29 mouse cellular contexts compared by ENCODE assay signal in the genomic region with DNA sequence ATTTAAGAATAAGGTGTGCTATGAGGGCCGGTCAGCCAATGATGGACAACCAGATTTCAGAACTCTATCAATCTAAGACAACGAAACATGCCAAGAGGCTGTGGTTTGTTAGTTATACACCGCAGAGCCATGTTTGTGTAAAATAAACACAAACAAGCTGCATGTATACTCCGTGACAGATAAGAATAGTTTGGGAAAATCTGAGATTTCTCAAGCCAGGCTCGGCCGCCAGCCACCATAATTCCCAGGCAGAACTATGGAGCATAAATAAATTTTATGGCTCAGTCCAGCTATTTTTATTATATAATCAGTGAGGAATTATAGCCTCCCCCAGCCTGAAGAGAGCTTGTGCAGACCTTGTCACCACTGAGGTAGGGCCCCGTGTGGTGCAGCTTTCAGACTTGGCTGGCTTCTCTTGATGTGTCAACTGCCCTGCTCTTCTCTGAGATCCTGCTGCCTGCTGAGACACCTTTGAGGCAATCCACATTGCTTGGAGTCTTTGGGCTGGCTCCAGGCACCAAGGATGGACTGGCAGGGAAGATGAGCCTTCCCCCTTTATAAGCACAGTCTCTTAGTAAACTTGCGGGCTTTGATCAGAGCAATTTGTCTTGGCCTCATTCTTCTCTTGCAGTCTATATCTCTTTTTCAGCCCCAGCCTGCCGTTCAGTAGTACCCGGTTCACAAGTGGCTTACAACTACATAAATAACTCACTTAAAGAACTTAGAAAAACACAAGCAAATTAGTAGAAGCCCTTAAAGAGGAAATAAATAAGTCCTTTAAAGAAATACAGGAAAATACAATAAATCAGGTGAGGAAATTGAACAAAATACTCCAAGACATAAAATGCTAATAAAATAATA.
DNase-seq lines count a peak whose midpoint lies in the region; ATAC-seq and TF ChIP-seq lines count a peak whose summit lies in the region.
"Had no signal": no experiment of that assay in that cellular context is flagged by ENCODE, and none has a peak within 500 bp of the region (broad histone marks: within the 10 kb centered on the region; RNA-seq: fewer than 3 reads in every experiment).

No protein-coding gene starts in this region.

- H3K4me2 ChIP-seq in kidney, embryonic 15.5 days: no peak overlapping the region
- H3K4me2 ChIP-seq: heart, embryonic 13.5 days; hindbrain, embryonic 15.5 days; limb, embryonic 13.5 days; liver, embryonic 11.5 days; midbrain, embryonic 12.5 days; neural tube, embryonic 12.5 days had no signal

- intact Hi-C loops in left cerebral cortex, postnatal 25 days (cut with DNase I): no loop called here

- peak overlapping the region; percentile 58; the same call in 1 of the 2 replicates for H3K27ac ChIP-seq in kidney, embryonic 15.5 days
- H3K27ac ChIP-seq: heart, adult 2 months; heart, embryonic 13.5 days; hindbrain, embryonic 10.5 days; hindbrain, embryonic 15.5 days; left cerebral cortex, adult 2 months; limb, embryonic 13.5 days; midbrain, embryonic 12.5 days; neural tube, embryonic 12.5 days had no signal

- no peaks in the 10 kb centered on the region for H3K36me3 ChIP-seq in kidney, embryonic 15.5 days
- H3K36me3 ChIP-seq: heart, embryonic 13.5 days; hindbrain, embryonic 10.5 days; hindbrain, embryonic 15.5 days; limb, embryonic 13.5 days; midbrain, embryonic 12.5 days; neural tube, embryonic 12.5 days had no signal

- TF ChIP-seq POLR2A in lung, adult 2 months (IDR thresholded peaks at IDR 0.05; ENCODE audit: borderline replicate concordance, extremely low read depth, low read depth, low read length): no peak

- 56% methylated on average over 10 of the region's 10 CpGs for WGBS in kidney, embryonic 15.5 days
- 79% methylated on average over 10 of the region's 10 CpGs for WGBS in lung, adult 2 months

- DNase-seq in kidney, postnatal 36 days: no peak
- DNase-seq in brain, adult 2 months (ENCODE audit: low read depth, low spot score): peak; percentile 88
- peak; percentile 59 to 73 for DNase-seq in cerebellum, adult 18-20 months
- peak; percentile 13 to 30 for DNase-seq in cerebellum, postnatal 10 days
- no peak for DNase-seq in left cerebral cortex, postnatal 25 days (ENCODE audit: low spot score in 2 of 2)
- no peak for DNase-seq in lung, adult 2 months
- DNase-seq in layer of hippocampus, postnatal 10 days (ENCODE audit: low spot score in 2 of 2): no peak
- DNase-seq: adrenal gland, postnatal 25 days; gastrocnemius, postnatal 36 days; heart, adult 2 months; heart, postnatal 10 days; kidney, adult 18-20 months; lung, postnatal 36 days; right cerebral cortex, postnatal 14 days; thymus, postnatal 4 days had no signal

- H3K9me3 ChIP-seq in kidney, embryonic 15.5 days (replicated peaks): no peaks in the 10 kb centered on the region
- H3K9me3 ChIP-seq: heart, embryonic 13.5 days; hindbrain, embryonic 10.5 days; hindbrain, embryonic 15.5 days; limb, embryonic 13.5 days; midbrain, embryonic 12.5 days; neural tube, embryonic 12.5 days had no signal

- ATAC-seq in kidney, embryonic 15.5 days (replicated peaks; ENCODE audit: low FRiP score): peak; percentile 87
- ATAC-seq: CD4-positive, CD25-positive, alpha-beta regulatory T cell, adult 4 months; forebrain, embryonic 14.5 days; inflammation-experienced regulatory T-cells, adult 6 months had no signal

- H3K9ac ChIP-seq in kidney, embryonic 15.5 days: no peak overlapping the region
- H3K9ac ChIP-seq: heart, embryonic 13.5 days; hindbrain, embryonic 15.5 days; limb, embryonic 13.5 days; midbrain, embryonic 12.5 days; neural tube, embryonic 12.5 days had no signal

- no peak for TF ChIP-seq CTCF in lung, adult 2 months (IDR thresholded peaks at IDR 0.05; ENCODE audit: insufficient read depth, low read length)

- no peaks in the 10 kb centered on the region for H3K27me3 ChIP-seq in kidney, embryonic 15.5 days
- H3K27me3 ChIP-seq: heart, embryonic 13.5 days; hindbrain, embryonic 15.5 days; limb, embryonic 13.5 days; megakaryocyte, embryonic 14.5 days; midbrain, embryonic 12.5 days; neural tube, embryonic 12.5 days had no signal

- H3K4me1 ChIP-seq in kidney, embryonic 15.5 days: no peaks in the 10 kb centered on the region
- H3K4me1 ChIP-seq in lung, adult 2 months (ENCODE audit: control insufficient read depth, insufficient read depth, low read length): no peaks in the 10 kb centered on the region
- H3K4me1 ChIP-seq: heart, embryonic 13.5 days; hindbrain, embryonic 10.5 days; hindbrain, embryonic 15.5 days; limb, embryonic 13.5 days; megakaryocyte, embryonic 14.5 days; midbrain, embryonic 12.5 days; neural tube, embryonic 12.5 days had no signal

- no peak overlapping the region for H3K4me3 ChIP-seq in kidney, embryonic 15.5 days (replicated peaks)
- H3K4me3 ChIP-seq in lung, adult 2 months (replicated peaks; ENCODE audit: extremely low read depth, low read depth, low read length): no peak overlapping the region
- H3K4me3 ChIP-seq: heart, adult 2 months; heart, embryonic 13.5 days; hindbrain, embryonic 10.5 days; hindbrain, embryonic 15.5 days; left cerebral cortex, adult 2 months; limb, embryonic 13.5 days; megakaryocyte, embryonic 14.5 days; midbrain, embryonic 12.5 days; myocyte; neural tube, embryonic 12.5 days had no signal

Comparison
In these comparisons a context has a peak if more than half of its experiments do, and no peak if none do; other contexts are left out.
1. DNase-seq: peak in brain, adult 2 months (single experiment), cerebellum, adult 18-20 months (2 of 2) and cerebellum, postnatal 10 days (2 of 2); none in kidney, postnatal 36 days (0 of 2), left cerebral cortex, postnatal 25 days (0 of 2), lung, adult 2 months (single experiment) and layer of hippocampus, postnatal 10 days (0 of 2).